ENCODE assay signal across 8 mouse cellular contexts in the genomic region with DNA sequence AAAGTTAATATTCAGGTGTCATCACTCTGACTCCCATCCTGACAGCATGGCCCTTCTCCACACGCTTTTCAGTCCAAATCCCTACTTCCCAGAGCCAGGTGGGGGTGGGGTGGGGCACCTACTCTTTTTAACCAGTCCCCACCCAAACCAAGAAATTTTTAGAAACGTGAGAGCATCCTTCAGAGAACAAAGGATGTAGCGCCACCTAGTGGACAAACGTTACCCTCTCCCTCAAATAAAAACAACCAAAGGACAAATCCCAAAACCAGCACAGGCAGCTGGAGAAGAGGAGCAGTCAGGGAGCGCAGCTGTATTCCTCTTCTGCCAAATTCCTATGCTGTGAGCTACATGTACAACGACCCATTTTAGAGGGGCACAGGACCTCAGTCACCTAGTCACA.
DNase-seq lines count a peak whose midpoint lies in the region; ATAC-seq and TF ChIP-seq lines count a peak whose summit lies in the region.

No protein-coding gene starts in this region.

- intact Hi-C loops in gastrocnemius, postnatal 14 days (cut with DNase I; ENCODE audit: low total_unique reads) = loop anchor here (1.0 kb wide), 1 partner anchor 33 kb away; no protein-coding TSS in a partner anchor

- ATAC-seq in kidney, postnatal 0 days (replicated peaks; ENCODE audit: low FRiP score, low read depth) = no peak
- ATAC-seq in limb, embryonic 15.5 days (ENCODE audit: insufficient number of reproducible peaks, low FRiP score, low TSS enrichment, low read depth) = no peak
- no peak for ATAC-seq in erythroblast, adult 5-6 weeks (replicated peaks; ENCODE audit: low FRiP score, poor library complexity, severe bottlenecking)

- 10% methylated on average over 6 of the region's 6 CpGs for WGBS in kidney, postnatal 0 days
- WGBS in limb, embryonic 15.5 days = 8% methylated on average over 6 of the region's 6 CpGs

- peak; percentile 83 for TF ChIP-seq CTCF in kidney, postnatal 0 days (IDR thresholded peaks at IDR 0.05; ENCODE audit: low read depth)

- H3K27me3 ChIP-seq in kidney, postnatal 0 days (ENCODE audit: insufficient read depth, low read length) = no peaks in the 10 kb centered on the region
- no peaks in the 10 kb centered on the region for H3K27me3 ChIP-seq in limb, embryonic 15.5 days

- H3K27ac ChIP-seq in kidney, postnatal 0 days = no peak overlapping the region
- 0 out of 2 replicates have a peak overlapping the region, but pooled peaks have one; percentile 18 for H3K27ac ChIP-seq in limb, embryonic 15.5 days

- no peaks in the 10 kb centered on the region for H3K36me3 ChIP-seq in kidney, postnatal 0 days (ENCODE audit: insufficient read depth, low read length)
- H3K36me3 ChIP-seq in limb, embryonic 15.5 days = no peaks in the 10 kb centered on the region

- H3K4me3 ChIP-seq in kidney, postnatal 0 days (replicated peaks; ENCODE audit: low read depth, low read length) = no peak overlapping the region
- no peak overlapping the region for H3K4me3 ChIP-seq in limb, embryonic 15.5 days

- H3K9ac ChIP-seq in kidney, postnatal 0 days (ENCODE audit: low read depth, low read length) = no peak overlapping the region
- no peak overlapping the region for H3K9ac ChIP-seq in limb, embryonic 15.5 days

- no peaks in the 10 kb centered on the region for H3K9me3 ChIP-seq in kidney, postnatal 0 days (replicated peaks; ENCODE audit: low read length)
- no peaks in the 10 kb centered on the region for H3K9me3 ChIP-seq in limb, embryonic 15.5 days

- H3K4me1 ChIP-seq in kidney, postnatal 0 days (replicated peaks; ENCODE audit: insufficient read depth, low read length) = no peaks in the 10 kb centered on the region
- peaks cover 5% of the 10 kb centered on the region; the same call in 1 of the 2 replicates for H3K4me1 ChIP-seq in limb, embryonic 15.5 days

- DNase-seq in urinary bladder, postnatal 14 days (ENCODE audit: low spot score) = peak; percentile 46
- no peak for DNase-seq in urinary bladder, adult 2 months (ENCODE audit: low spot score)
- peak; percentile 27 to 71 for DNase-seq in cerebellum, postnatal 4 days (ENCODE audit: low spot score in 2 of 2)
- peak; percentile 26 for DNase-seq in gastrocnemius, postnatal 14 days
- DNase-seq in kidney, postnatal 0 days (ENCODE audit: low spot score) = peak; percentile 85
- peak; percentile 49 for DNase-seq in retina, adult 2 months (ENCODE audit: low read depth, low spot score)

- no peak overlapping the region for H3K4me2 ChIP-seq in kidney, postnatal 0 days (ENCODE audit: low read length)
- no peak overlapping the region for H3K4me2 ChIP-seq in limb, embryonic 15.5 days
